Mouse (Mus musculus) cerebellum, adult 18-20 months (tissue): ENCODE results near the gene Moap1.
A peak's percentile ranks its signal among the peaks of the same experiment; 100 is the strongest.

Source experiments
- DNase-seq, 2 experiments: peaks; one replicate each; pipeline ENCODE4 v3.0.0; 2021

The Moap1 gene

GRCm38 (mm10) chr12:102743589-102744574 lies at the start of gene Moap1, which contains the start of gene Tmem251:
Gene Moap1, minus strand, starts transcription at chr12:102743661.
Gene Tmem251, plus strand, starts transcription at chr12:102743762.
- DNase-seq: peak; percentile 92 to 94

- no peak for DNase-seq
Observed at GRCm38 (mm10) chr12:102787927-102788326, 44.5 kb upstream of the Moap1 start.

GRCm38 (mm10) chr12:102785593-102785985 lies 42.1 kb upstream of the Moap1 start:
- no peak for DNase-seq

GRCm38 (mm10) chr12:102784899-102785592 lies 41.6 kb upstream of the Moap1 start:
- DNase-seq: no peak

- DNase-seq: no peak
Observed at GRCm38 (mm10) chr12:102782841-102783240, 39.4 kb upstream of the Moap1 start.

GRCm38 (mm10) chr12:102779452-102779851 lies 36.0 kb upstream of the Moap1 start:
- DNase-seq: no peak

GRCm38 (mm10) chr12:102778151-102778550 lies 34.7 kb upstream of the Moap1 start:
- DNase-seq: peak; percentile 35 to 47

- DNase-seq: no peak
Observed at GRCm38 (mm10) chr12:102776035-102776434, 32.6 kb upstream of the Moap1 start.

GRCm38 (mm10) chr12:102772676-102773075 lies 29.2 kb upstream of the Moap1 start:
- DNase-seq: no peak

GRCm38 (mm10) chr12:102771601-102772000 lies 28.1 kb upstream of the Moap1 start:
- DNase-seq: no peak

- no peak for DNase-seq
Observed at GRCm38 (mm10) chr12:102769000-102769399, 25.5 kb upstream of the Moap1 start.

- no peak for DNase-seq
Observed at GRCm38 (mm10) chr12:102763696-102764095, 20.2 kb upstream of the Moap1 start.

- DNase-seq: no peak
Observed at GRCm38 (mm10) chr12:102761668-102762067, 18.2 kb upstream of the Moap1 start.

- DNase-seq: no peak
Observed at GRCm38 (mm10) chr12:102758936-102759335, 15.5 kb upstream of the Moap1 start.

- no peak for DNase-seq
Observed at GRCm38 (mm10) chr12:102758403-102758756, 14.9 kb upstream of the Moap1 start, which contains the start of gene Gm20604. Gene Gm20604, minus strand, starts transcription at chr12:102758672.

GRCm38 (mm10) chr12:102757689-102758402 lies 14.4 kb upstream of the Moap1 start, which contains the start of the genes Gm28051, Gon7 and Ubr7:
Gene Gm28051, minus strand, starts transcription at chr12:102757765.
Gene Gon7, minus strand, starts transcription at chr12:102757803.
Gene Ubr7, plus strand, starts transcription at chr12:102757967.
- DNase-seq: peak; percentile 96 to 99

- DNase-seq: peak in 1 of 2 experiments; percentile 13
Observed at GRCm38 (mm10) chr12:102757055-102757688, 13.7 kb upstream of the Moap1 start.

- peak; percentile 26 to 31 for DNase-seq
Observed at GRCm38 (mm10) chr12:102756304-102756703, 12.8 kb upstream of the Moap1 start.

- no peak for DNase-seq
Observed at GRCm38 (mm10) chr12:102748256-102748655, 4.8 kb upstream of the Moap1 start.

GRCm38 (mm10) chr12:102744839-102745238 lies 1.4 kb upstream of the Moap1 start:
- no peak for DNase-seq

- DNase-seq: peak in 1 of 2 experiments; percentile 33
Observed at GRCm38 (mm10) chr12:102743036-102743588, 349 bp downstream of the Moap1 start.

GRCm38 (mm10) chr12:102742056-102742455 lies 1.4 kb downstream of the Moap1 start:
- no peak for DNase-seq
